Mouse (Mus musculus) liver, adult 2 months (tissue): ENCODE data around the gene Szt2.

ENCODE experiments used
- CTCF ChIP-seq: fragments of 200-500 bp; IDR thresholded peaks from 2 replicates; pipeline ENCODE4 v1.5.1; 2011; ENCODE audit warnings: low read depth, low read length, control low read depth
- POLR2A ChIP-seq: fragments of 200-500 bp; IDR thresholded peaks from 2 replicates; pipeline ENCODE4 v1.6.1; 2011; ENCODE audit warnings: low read length, control low read depth; ENCODE audit not compliant: insufficient read depth; ENCODE audit errors: extremely low read depth

GRCm38 (mm10) chr4:118394505-118394904 is 14.6 kb downstream of the Szt2 start:
- TF ChIP-seq CTCF (no peak), POLR2A (no peak)
